Mouse (Mus musculus) cerebellum, adult 11 months (tissue): ENCODE measurements around the gene Tmem216.
"Not testable (repeated sequence)": the region's sequence is repeated elsewhere in the genome, so short reads cannot be mapped to it uniquely, and the experiment has no call there.

Source experiments
- DNase-seq: peaks from one replicate; pipeline ENCODE4 v3.0.0; 2022

The Tmem216 gene

GRCm38 (mm10) chr19:10564278-10564677 lies 8.2 kb upstream of the Tmem216 start:
- no peak for DNase-seq

DNA sequence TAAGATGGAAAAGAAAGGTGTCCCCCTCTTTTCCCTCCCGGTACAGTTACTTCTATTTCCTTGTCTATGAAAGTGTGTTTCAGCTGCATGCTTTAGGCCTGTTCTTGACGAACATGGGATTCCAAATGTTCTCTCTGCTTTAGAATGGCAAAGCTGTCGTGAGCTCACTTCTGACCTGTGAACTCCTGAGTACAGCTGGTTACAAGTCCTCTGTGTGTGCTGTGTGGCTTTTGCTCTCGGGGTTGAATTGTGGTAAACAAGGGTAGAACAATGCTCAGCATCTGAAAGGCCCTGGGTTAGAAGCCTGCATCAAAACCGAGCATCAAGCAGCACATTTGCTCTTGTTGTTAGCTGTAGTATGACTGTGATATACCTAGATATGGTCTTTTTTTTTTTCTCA lies 6.3 kb upstream of the Tmem216 start:
- DNase-seq: no peak

GRCm38 (mm10) chr19:10561558-10562314 lies 5.7 kb upstream of the Tmem216 start:
- DNase-seq: no peak

- DNase-seq: no peak
These were observed 4.1 kb upstream of the Tmem216 start for GRCm38 (mm10) chr19:10560108-10560507.

DNA sequence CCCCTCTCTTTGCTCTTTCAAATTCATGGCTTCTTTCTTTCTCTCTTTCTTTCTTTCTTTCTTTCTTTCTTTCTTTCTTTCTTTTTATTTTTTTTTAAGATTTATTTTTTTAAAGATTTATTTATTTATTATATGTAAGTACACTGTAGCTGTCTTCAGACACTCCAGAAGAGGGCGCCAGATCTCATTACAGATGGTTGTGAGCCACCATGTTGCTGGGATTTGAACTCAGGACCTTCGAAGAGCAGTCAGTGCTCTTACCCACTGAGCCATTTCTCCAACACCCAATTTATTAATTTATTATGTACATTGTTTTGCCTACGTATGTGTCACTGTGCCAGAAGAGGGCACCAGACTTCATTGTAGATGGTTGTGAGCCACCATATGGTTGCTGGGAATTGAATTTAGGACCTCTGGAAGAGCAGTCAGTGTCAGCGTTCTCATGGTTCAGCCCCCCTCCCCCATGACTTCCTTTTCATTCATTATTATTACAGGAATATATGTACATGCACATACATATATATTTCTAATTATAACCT lies 1.9 kb upstream of the Tmem216 start:
- not testable (repeated sequence) for DNase-seq

- no peak for DNase-seq
These were observed 1.4 kb upstream of the Tmem216 start for GRCm38 (mm10) chr19:10557430-10557829.

- DNase-seq: no peak
These were observed 963 bp upstream of the Tmem216 start for GRCm38 (mm10) chr19:10557001-10557400.

DNA sequence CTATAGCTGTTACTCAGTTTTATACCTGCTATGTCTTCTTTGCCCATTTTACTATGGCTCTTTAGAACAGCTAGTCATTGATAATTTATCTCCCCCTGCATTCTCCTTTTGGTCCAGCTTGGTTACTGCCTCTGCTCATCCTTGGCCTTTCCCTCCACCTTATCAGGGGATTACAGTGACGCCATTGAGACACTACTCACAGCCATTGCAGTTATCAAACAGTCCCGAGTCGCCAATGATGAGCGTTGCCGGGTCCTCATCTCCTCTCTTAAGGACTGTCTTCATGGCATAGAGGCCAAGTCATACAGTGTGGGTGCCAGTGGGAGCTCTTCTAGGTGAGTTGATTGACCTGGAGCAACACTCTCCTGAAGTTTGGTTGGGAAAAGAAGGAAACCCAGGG lies 16.6 kb downstream of the Tmem216 start:
- no peak for DNase-seq

DNA sequence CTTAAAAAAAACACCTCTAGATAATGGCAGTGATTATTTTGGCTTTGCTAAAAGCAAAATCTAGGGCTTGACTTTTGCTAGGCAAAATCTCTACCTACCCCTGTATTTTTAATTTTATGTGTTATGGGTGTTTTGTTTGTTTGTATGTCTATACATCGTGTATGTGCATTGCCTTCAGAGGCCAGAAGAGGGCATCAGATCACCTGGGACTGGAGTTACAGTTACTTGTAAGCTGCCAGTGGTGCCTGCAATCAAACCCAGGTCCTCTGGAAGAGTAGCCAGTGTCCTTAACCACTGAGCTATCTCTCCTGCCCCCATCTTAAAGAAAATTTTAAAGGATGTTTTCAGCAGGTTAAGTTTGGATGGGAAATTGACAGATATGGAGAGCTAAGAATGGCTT lies 26.0 kb downstream of the Tmem216 start:
- no peak for DNase-seq

DNA sequence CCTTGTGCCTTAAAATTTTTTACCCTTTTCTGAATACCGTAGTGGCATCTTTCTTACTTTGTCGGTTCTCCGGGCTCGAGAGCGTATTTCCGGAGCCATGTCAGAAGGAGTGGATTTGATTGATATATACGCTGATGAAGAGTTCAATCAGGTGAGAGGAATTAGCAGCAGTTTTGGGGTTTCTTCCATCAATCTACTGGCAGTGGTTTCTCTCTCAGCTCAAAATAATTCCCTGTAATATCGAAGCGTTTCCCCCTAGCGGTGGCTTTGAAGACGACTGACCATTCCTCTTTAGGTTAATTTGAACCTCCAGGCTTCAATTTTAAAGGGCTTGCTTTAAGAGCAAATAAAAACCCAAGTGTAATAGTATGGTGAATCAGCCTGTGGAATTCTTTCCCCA lies 30.1 kb downstream of the Tmem216 start, which contains the start of gene Sdhaf2:
Sdhaf2 (minus strand) TSS at position 233 of the 400 bp plus-strand sequence.
- DNase-seq: peak; percentile 27

DNA sequence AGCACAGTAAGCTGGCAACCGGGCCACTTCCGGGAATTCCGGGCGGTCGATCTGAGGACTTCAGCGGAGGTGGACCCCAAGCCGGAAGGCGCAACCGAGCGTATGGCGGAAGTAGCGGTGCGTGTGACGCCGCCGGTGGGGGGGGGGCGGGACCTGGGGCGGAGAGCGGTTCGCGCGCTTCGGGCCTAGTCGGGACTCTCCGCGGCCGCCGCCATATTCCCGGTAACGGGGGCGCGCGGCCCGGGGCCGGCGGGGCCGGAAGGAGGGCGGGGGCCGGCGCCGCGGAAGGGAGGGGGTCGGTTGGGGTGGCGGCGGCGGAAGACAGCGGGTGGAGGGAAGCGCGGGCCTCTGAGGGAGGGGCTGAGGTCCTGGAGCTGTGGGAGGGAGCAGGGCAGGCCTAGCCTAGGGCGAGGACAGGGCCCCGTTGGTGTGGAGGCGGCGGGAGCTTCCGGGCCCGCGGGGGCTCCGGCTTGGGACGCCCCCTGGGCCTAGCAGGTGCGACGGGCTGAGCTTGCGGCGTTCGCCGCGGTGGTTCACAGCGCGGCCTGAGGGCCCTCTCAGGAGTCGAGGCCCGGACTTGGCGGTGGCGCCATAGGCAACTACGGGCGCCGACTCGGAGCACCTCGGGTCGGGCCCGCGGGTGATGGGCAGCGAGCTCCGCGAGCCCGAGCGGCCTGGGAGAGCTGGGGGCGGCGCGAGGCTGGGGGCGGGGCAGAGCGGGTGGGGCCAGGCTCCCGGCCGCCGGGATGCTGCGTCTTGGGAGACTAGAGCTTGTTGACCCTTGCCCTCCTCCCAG lies 30.7 kb downstream of the Tmem216 start, which contains the start of gene Cpsf7:
Cpsf7 (plus strand) TSS at position 161 of the 796 bp plus-strand sequence.
- peak; percentile 82 for DNase-seq

GRCm38 (mm10) chr19:10524784-10525105 lies 31.3 kb downstream of the Tmem216 start:
- no peak for DNase-seq

- DNase-seq: no peak
These were observed 32.5 kb downstream of the Tmem216 start for GRCm38 (mm10) chr19:10523483-10524080.

- DNase-seq: no peak
These were observed 34.1 kb downstream of the Tmem216 start for GRCm38 (mm10) chr19:10521926-10522325.

DNA sequence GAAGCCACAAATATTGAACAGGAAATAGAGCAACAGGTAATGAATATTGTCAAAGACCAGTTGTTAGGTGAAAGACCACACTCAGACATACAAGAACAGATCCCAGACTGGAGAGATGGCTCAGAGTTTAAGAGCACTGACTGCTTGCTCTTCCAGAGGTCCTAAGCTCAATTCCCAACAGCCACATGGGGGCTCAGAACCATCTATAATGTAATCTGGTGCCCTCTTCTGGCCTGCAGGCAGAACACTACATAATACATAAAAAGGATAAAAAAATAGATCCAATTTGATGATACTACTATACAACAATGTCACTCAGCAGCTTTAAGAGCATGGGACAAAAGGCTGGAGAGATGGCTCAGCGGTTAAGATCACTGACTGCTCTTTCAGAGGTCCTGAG lies 35.7 kb downstream of the Tmem216 start:
- no peak for DNase-seq

DNA sequence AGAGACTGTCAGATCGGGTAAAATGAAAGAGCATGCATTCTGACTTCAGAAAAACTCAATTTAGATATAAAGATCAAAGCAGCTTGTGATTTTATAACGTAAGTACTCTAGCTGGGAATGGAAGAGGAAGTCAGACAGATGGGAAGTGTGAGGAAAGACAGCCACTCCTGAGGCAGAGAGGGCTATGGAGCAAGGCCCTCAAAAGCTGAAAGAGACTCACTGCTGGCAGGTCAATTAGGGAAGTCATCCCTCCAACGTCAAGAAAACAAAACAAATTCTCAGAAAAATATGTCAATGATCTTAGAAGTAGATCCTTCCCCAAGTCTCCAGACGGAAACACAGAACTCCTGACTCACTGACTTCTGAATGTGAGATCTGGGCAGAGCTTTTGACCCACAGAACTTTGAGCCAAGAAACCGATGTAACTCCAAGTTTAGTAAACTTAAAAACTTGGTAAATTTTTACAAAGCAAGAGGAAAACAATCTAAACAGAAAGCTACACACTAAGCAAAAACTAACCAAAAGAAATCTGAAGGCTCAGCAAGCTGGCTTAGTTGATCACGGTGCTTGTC lies 45.2 kb downstream of the Tmem216 start:
- DNase-seq: no peak

GRCm38 (mm10) chr19:10502571-10502970 lies 53.5 kb downstream of the Tmem216 start:
- DNase-seq: peak; percentile 25

- no peak for DNase-seq
These were observed 55.5 kb downstream of the Tmem216 start for GRCm38 (mm10) chr19:10500581-10500980.

- no peak for DNase-seq
These were observed 58.4 kb downstream of the Tmem216 start for GRCm38 (mm10) chr19:10497512-10498160.

- DNase-seq: no peak
These were observed 59.1 kb downstream of the Tmem216 start for GRCm38 (mm10) chr19:10496976-10497375.

DNA sequence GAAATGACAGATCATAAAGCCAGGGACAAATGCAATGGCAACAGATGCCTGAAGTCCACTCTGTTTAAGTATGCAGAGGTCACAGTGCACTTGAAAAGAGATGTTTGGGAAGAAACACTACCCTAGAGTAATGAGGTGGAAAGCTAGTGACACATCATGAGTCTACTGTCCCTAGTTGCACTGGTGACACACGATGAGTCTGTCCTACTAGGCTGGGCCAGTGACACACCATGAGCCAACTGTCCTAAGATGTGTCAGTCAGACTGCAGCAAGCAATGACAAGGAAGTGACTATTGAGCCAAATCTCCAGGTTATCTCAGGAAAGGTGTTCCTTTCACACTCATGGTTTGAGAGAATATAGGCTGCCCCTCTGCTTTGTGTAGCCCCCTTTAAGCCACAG lies 60.4 kb downstream of the Tmem216 start:
- DNase-seq: no peak

GRCm38 (mm10) chr19:10486264-10486738 lies 69.7 kb downstream of the Tmem216 start:
- peak; percentile 37 for DNase-seq
